Mouse (Mus musculus): ENCODE results near the gene Gsta4. TPM values are rescaled to one million over a fixed set of nuclear protein-coding genes. Genes with fewer than 3 reads are reported as not detected.
"Not testable (repeated sequence)": the region's sequence is repeated elsewhere in the genome, so short reads cannot be mapped to it uniquely, and the experiment has no call there.

The Gsta4 gene
- polyA plus RNA-seq, 1 experiment: 174 TPM

DNA sequence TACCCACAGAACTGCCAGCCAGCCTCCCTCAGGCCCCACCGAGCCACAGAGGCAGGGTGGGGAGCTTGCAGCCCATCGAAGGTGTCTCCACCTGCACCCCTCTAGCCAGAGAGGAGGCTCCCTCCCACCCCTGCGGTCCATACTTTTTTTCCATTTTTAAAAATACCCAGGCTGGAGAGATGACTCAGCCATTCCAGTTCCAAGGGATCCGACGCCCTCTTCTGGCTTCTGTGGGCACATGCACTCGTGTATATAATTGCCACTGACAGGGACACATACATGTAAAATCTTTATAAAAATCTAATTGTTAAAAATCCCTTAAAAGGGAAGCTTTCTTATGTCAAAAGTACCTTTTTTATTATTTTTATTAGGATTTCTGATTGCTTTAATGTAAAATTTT lies 13.7 kb upstream of the Gsta4 start:
- Histone ChIP-seq H3K27ac (replicated peaks; ENCODE audit: low read depth, low read length) (no peak overlapping the region), H3K4me1 (ENCODE audit: control insufficient read depth, insufficient read depth, insufficient read length, low read length) (no peaks in the 10 kb centered on the region), H3K4me3 (ENCODE audit: insufficient read depth, low read depth, low read length) (no peak overlapping the region)

DNA sequence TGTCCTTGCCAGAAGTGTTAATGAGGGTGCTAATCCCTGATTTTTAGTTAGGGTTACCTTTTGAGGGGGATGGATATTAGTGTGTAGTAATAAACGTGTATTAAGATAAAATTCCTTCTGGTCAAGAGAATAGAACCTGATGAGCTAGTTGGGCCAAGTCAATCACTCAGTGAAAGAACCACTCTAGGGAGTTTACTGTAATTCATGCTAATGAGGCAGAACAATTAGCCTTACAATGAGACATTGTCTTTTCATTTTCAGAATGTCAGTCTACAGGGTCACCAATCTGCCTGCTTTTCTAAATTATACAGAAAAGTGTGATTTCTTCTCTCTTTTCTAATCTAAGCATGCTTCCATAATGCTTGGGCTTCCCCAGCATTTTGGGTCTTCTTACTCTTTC lies 8.6 kb upstream of the Gsta4 start:
- Histone ChIP-seq H3K4me3 (ENCODE audit: insufficient read depth, low read depth, low read length) (no peak overlapping the region), H3K27ac (replicated peaks; ENCODE audit: low read depth, low read length) (no peak overlapping the region), H3K4me1 (ENCODE audit: control insufficient read depth, insufficient read depth, insufficient read length, low read length) (no peaks in the 10 kb centered on the region)

DNA sequence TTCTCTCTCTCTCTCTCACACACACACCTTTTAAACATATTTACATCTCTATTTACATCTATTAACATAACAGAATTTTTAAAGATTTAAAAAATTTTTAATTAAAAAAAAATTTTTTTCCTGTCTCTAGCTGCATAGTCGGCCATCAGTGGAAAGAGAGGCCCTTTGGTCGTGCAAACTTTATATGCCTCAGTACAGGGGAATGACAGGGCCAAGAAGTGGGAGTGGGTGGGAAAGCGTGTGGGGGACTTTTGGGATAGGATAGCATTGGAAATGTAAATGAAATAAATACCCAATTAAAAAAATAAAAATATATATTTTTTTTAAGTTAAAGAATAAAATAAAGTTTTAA lies 7.7 kb upstream of the Gsta4 start:
- not testable (repeated sequence) for H3K4me1 ChIP-seq (ENCODE audit: control insufficient read depth, insufficient read depth, insufficient read length, low read length); H3K27ac ChIP-seq (replicated peaks; ENCODE audit: low read depth, low read length); H3K4me3 ChIP-seq (ENCODE audit: insufficient read depth, low read depth, low read length)

DNA sequence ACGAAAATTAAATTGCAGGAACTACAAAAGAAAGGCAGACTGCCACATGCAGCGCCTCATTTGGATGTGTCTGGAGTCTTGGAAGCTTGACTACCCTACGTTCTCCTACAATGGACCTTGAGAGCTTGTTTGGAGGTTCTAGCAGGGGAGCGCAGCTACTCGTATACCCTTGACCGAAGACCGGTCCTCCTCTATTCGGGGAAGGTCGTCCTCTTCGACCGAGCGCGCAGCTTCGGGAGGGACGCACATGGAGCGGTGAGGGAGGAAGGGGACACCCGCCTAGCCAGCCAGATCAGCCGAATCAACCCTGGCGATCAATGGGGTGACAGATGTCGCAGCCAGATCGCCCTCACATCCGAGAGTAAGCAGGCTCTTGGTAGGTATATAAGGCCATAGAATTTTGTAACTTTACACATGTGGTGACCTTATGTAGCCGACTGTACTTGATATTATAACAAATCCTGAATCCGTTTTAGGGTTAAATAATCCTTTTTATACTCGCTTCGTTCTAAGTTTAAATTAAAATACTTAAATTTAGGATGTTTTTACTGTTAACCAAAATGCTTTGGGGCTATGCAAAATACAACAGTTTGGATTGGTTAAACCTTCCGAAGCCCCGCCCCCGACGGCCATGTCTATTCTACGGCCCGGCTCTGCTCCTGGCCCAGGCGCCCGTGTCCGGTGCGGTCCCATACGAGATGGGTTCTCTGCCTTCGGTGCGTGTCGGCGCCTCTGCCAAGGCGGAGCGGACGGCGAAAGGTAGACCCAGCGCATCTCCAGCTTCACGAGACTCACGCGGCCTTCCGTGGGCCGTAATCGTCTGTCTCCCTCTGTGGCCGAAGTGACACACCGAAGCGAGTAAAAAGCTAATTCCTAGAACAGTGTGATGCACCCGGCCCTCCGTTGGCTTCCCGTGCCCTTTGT lies 7.0 kb upstream of the Gsta4 start:
- H3K4me1 ChIP-seq (ENCODE audit: control insufficient read depth, insufficient read depth, insufficient read length, low read length): no peaks in the 10 kb centered on the region
- peak overlapping the region; percentile 98 for H3K27ac ChIP-seq (replicated peaks; ENCODE audit: low read depth, low read length)
- H3K4me3 ChIP-seq (ENCODE audit: insufficient read depth, low read depth, low read length): peak overlapping the region; percentile 96

DNA sequence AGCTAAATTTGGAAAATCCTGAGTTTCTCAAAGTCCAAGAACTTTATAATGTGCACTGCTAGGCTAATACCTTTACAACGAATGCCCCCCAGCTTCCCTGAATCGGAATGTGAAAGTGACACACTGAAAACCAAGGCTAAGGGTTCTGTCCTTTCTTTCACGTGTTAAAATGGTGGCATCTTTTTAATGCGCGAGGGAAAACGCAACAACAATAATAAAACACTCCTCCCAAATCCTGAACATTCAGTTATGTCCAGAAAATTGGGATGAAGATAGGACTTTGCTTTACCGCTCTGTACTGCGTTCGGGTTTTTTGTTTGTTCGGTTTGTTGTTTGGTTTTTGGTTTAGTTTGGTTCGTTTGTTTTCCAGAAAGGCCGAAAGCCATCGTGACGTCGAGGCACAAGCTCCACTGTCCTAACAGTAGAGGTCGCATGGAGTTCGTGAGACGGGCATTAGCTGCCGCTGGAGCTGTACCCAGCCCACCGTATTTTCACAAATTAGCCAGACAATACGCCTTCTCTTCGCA lies 6.3 kb upstream of the Gsta4 start:
- Histone ChIP-seq H3K4me3 (ENCODE audit: insufficient read depth, low read depth, low read length) (peak overlapping the region; percentile 96), H3K27ac (replicated peaks; ENCODE audit: low read depth, low read length) (peak overlapping the region; percentile 98), H3K4me1 (ENCODE audit: control insufficient read depth, insufficient read depth, insufficient read length, low read length) (no peaks in the 10 kb centered on the region)

DNA sequence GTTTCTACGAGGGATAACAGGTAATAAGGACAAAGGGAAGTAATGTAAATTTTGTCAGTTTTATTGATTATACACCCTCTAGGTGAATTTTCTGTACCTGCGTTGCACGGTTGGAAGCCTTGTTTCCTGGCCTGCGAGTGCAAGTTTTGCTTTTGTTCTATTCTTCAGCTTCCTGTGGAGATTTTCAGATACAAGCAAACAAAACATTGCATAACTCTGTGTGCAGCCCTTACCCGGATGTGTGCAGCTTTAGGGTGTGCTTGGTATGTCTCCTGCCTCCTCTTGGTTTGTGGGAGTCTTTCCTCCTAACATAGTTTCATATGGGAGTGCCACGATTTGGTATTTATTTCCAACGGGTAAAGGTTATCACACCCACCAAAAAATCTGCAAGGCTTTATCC lies 5.7 kb upstream of the Gsta4 start:
- no peaks in the 10 kb centered on the region for H3K4me1 ChIP-seq (ENCODE audit: control insufficient read depth, insufficient read depth, insufficient read length, low read length)

DNA sequence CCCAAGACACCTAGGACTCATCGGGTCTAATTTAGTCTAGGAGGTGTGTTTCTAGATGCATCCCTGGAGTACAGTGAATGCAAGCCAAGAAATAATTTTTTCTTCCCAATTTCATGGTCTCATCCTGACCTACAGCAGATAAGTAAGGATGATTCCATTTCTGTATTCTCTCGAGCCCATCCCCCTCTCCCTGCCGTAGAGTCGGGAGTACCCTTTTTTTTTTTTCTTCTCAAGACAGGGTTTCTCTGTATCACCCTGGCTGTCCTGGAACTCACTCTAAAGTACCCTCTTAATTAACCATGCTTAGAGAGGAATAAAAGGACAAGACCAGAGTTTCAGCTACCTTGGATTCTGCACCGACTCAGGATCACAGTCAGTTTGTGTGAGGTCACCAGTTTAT lies 4.4 kb upstream of the Gsta4 start:
- no peak overlapping the region for H3K27ac ChIP-seq (replicated peaks; ENCODE audit: low read depth, low read length)
- no peaks in the 10 kb centered on the region for H3K4me1 ChIP-seq (ENCODE audit: control insufficient read depth, insufficient read depth, insufficient read length, low read length)
- H3K4me3 ChIP-seq (ENCODE audit: insufficient read depth, low read depth, low read length): no peak overlapping the region

More for the DNA sequence above, 5.7 kb upstream of the Gsta4 start:
- H3K27ac ChIP-seq (replicated peaks; ENCODE audit: low read depth, low read length): peak overlapping the region; percentile 98
- H3K4me3 ChIP-seq (ENCODE audit: insufficient read depth, low read depth, low read length): peak overlapping the region; percentile 96

DNA sequence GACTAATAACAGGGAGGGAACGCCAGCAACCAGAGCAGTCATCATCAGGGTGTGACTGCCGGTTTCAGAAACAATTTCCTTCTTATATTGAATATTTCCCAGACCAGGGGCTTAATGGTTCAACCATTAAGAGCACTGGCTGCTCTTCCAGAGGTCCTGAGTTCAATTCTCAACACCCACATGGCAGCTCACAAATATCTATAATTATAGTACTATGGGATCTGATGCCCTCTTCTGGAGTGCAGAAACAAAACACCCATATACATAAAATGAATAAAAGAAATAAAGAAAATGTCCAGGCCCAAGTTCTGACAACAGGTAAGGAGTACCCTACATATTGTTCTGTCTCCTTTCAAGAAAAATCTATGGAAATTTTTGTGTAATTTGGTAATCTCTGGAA lies 3.5 kb upstream of the Gsta4 start:
- Histone ChIP-seq H3K27ac (replicated peaks; ENCODE audit: low read depth, low read length) (no peak overlapping the region), H3K4me1 (ENCODE audit: control insufficient read depth, insufficient read depth, insufficient read length, low read length) (no peaks in the 10 kb centered on the region), H3K4me3 (ENCODE audit: insufficient read depth, low read depth, low read length) (no peak overlapping the region)

DNA sequence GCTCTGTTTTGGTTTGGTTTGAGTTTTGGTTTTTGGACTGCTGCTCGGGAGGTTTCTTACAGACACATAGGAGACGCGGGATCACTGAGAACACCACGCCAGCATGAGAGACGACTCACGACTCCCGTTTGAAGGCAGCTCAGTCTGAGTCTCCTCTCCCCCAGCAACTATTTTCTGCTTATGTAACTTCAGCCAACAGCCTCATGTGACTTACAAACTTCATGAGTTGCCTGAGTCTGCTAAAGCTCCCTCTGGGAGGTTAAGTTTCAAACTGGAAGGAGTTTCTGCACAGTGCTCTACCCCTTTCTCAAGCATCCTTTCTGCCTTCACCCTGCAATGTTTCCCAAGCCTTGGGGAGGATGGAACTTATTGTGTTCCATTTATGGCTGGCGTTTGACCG lies 3.1 kb downstream of the Gsta4 start:
- H3K4me1 ChIP-seq (ENCODE audit: control insufficient read depth, insufficient read depth, insufficient read length, low read length): no peaks in the 10 kb centered on the region
- H3K27ac ChIP-seq (replicated peaks; ENCODE audit: low read depth, low read length): peak overlapping the region; percentile 59; the same call in 1 of the 2 replicates
- H3K4me3 ChIP-seq (ENCODE audit: insufficient read depth, low read depth, low read length): no peak overlapping the region; the same call in 1 of the 2 replicates

DNA sequence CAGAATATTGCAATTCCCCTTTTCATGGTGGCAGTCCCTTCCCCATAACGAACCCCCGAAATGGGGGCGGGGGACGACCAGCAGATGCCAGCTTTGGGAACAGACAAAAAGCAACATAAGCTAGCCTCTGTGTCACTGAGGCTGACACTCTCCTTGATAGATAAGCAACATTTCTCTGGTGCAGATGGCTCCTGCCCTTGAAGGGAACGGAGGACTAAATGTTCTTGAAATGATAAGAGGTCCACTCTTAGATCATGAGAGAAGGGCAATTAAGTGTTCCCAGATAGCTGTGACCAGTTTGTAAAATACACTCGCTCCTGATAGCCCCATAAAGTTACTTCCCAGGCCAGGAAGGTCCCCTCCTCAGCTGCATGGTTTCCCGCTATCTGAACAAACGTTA lies 6.3 kb downstream of the Gsta4 start:
- Histone ChIP-seq H3K27ac (replicated peaks; ENCODE audit: low read depth, low read length) (no peak overlapping the region), H3K4me3 (ENCODE audit: insufficient read depth, low read depth, low read length) (no peak overlapping the region), H3K4me1 (ENCODE audit: control insufficient read depth, insufficient read depth, insufficient read length, low read length) (no peaks in the 10 kb centered on the region; the same call in 1 of the 2 replicates)

DNA sequence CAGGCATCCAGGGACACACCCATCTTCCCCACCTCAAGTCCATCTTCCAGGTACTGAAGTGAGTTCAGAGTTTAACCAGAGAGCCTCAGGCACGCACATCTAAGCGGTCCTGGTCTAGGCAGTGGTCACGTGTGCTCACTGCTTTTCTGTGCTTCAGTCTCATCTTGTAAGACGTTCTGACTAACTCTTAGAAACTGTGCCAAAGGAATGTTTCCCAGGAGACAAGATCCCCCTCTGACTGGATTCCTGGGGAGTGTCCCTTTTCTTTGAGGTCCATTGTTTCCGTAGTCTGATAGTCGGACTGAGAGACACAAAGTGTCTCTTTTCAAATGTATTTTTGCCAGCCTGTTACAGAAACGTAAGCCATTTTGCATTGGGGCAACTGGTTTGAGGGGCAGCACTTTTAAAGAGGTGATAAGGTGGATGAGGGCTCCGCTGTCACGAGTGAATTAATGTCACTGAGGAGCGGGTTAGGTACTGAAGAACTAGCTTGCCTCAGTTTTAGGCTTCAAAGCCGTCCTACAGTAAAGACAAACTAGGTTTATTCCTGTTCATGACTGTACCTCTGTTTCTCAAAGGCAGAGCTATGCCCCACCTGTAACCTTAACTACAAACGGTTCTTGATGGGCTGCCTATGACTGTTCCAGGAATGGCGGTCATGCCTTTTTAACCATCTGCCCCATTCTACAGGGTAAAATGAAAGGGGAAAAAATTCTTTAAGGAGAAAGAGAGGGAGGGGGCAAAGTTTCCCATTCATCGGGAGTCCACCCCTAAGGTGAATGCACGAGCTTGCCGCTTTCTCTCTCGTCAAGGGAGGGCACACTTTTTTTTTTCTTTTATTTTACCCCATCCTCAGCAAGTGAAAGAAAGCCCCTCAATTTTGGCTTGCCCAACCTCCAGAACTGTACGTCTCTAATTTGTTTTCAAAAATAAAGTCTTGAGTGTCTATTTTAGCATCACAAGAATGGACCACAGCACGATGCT lies 8.4 kb downstream of the Gsta4 start:
- Histone ChIP-seq H3K4me3 (ENCODE audit: insufficient read depth, low read depth, low read length) (peak overlapping the region; percentile 52; the same call in 1 of the 2 replicates), H3K27ac (replicated peaks; ENCODE audit: low read depth, low read length) (no peak overlapping the region), H3K4me1 (ENCODE audit: control insufficient read depth, insufficient read depth, insufficient read length, low read length) (no peaks in the 10 kb centered on the region; the same call in 1 of the 2 replicates)

DNA sequence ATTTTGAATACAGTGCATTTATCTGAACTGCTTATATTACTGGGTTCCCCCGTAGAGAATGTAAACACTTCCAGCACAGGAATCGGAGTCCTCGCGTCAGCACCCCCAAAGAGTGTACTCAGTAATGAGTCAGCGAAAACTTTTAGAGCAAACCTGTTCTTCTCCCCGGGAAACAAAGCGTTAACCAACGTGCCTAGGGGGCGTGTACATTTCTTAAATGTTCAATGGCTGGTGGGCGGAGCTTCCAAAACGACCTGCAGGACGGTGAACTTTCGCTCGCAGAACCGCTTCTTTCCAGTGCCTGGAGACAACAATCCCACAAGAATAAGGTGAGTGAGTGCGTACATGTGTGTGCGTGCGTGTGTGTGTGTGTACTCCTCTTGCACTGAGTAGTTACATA lies 9.2 kb downstream of the Gsta4 start:
- Histone ChIP-seq H3K27ac (replicated peaks; ENCODE audit: low read depth, low read length) (no peak overlapping the region), H3K4me3 (ENCODE audit: insufficient read depth, low read depth, low read length) (peak overlapping the region; percentile 52), H3K4me1 (ENCODE audit: control insufficient read depth, insufficient read depth, insufficient read length, low read length) (no peaks in the 10 kb centered on the region; the same call in 1 of the 2 replicates)

DNA sequence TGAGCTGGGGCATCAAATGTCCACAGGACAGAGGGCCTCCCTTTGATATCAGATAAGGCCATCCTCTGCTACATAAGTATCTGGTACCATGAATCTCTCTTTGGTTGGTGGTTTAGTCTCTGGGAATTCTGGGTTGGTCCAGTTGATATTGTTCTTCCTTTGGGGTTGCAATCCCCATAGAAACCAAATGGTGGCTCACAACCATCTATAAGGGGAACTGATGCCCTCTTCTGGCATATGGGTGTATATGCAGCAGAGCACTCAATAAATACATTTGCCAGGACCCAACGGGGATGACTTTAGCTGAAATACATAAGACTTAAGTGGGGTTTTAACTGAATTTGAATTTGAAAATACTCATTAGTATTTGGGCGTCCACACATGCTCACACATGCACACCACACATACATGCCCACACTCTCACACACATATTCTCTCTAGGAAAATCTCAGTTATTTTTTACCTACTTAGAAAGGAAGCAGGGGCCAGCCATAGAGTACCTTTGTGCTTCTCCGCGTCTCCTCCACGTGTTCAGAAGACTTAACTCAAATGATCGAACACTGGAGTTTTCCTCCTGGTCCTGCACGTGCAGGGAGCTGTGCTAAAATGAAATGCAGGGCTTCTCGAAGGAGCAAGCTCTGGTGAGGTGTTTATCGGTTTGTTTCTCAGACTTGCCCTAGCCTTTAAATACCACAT lies 11.5 kb downstream of the Gsta4 start:
- H3K4me3 ChIP-seq (ENCODE audit: insufficient read depth, low read depth, low read length): no peak overlapping the region
- no peaks in the 10 kb centered on the region; the same call in 1 of the 2 replicates for H3K4me1 ChIP-seq (ENCODE audit: control insufficient read depth, insufficient read depth, insufficient read length, low read length)
- no peak overlapping the region for H3K27ac ChIP-seq (replicated peaks; ENCODE audit: low read depth, low read length)

DNA sequence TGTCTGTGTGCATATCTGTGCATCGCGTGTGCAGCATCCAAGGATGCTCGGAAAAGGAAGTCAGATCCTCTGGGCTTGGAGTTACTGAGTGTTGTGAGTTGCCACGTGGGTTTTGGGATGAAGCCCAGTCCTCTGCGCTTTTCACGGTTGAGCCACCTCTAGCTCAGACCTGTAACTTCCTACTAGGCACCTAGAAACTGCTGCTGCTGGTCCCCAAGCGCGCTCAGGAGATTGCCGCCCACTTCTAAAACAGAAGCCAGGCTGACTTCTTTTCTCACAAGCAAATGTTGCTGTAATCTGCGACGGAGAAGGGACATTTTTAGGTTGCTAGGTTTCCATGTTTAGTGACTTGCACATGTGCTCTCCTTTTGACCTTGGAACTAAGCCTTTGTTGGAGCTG lies 12.5 kb downstream of the Gsta4 start:
- Histone ChIP-seq H3K4me3 (ENCODE audit: insufficient read depth, low read depth, low read length) (no peak overlapping the region), H3K27ac (replicated peaks; ENCODE audit: low read depth, low read length) (no peak overlapping the region), H3K4me1 (ENCODE audit: control insufficient read depth, insufficient read depth, insufficient read length, low read length) (no peaks in the 10 kb centered on the region; the same call in 1 of the 2 replicates)
